ENCODE assay signal across 30 mouse cellular contexts in the genomic region with DNA sequence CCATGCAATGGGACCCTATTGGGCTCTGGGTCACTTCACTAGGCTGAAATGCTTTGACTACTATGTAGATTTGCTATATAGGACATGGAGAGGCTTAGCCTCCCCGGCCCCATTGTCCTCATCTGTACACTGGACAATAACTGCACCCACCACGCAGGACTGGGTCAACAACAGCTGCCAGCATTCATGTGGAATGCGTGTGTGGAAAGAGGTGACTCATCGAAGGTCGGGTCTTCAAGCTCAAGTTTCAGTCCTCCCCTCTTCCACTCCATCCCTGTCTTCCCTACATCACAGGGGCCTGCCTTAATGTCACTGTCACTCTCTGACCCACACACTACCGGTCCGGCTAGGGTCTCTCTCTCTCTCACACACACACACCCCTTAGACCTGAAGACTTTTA. TPM values are rescaled to one million over a fixed set of nuclear protein-coding genes. Genes with fewer than 3 reads are reported as not detected.
DNase-seq lines count a peak whose midpoint lies in the region; ATAC-seq and TF ChIP-seq lines count a peak whose summit lies in the region.
"Had no signal": no experiment of that assay in that cellular context is flagged by ENCODE, and none has a peak within 500 bp of the region (broad histone marks: within the 10 kb centered on the region; RNA-seq: fewer than 3 reads in every experiment).

No protein-coding gene starts in this region.

- H3K4me2 ChIP-seq in myocyte (ENCODE audit: low read depth) = peak overlapping the region; percentile 57
- H3K4me2 ChIP-seq: forebrain, embryonic 13.5 days; midbrain, embryonic 12.5 days had no signal

- TF ChIP-seq POLR2A in myocyte (IDR thresholded peaks at IDR 0.05; ENCODE audit: insufficient read length, low read depth) = no peak

- no peak overlapping the region for H3K27ac ChIP-seq in gastrocnemius, adult 2 months
- H3K27ac ChIP-seq: forebrain, embryonic 13.5 days; hindbrain, embryonic 10.5 days; left cerebral cortex, adult 2 months; midbrain, embryonic 12.5 days had no signal

- no peaks in the 10 kb centered on the region for H3K36me3 ChIP-seq in myocyte (ENCODE audit: control insufficient read depth, insufficient read depth)
- H3K36me3 ChIP-seq: heart, embryonic 10.5 days; hindbrain, embryonic 10.5 days; midbrain, embryonic 12.5 days had no signal

- TF ChIP-seq CTCF in gastrocnemius, adult 2 months (IDR thresholded peaks at IDR 0.05) = no peak

- no peak overlapping the region for H3ac ChIP-seq in myocyte (ENCODE audit: control insufficient read depth, insufficient read length)

- intact Hi-C loops in gastrocnemius, adult 2 months (cut with DNase I) = no loop called here

- DNase-seq in gastrocnemius, adult 2 months = peak; percentile 10
- no peak for DNase-seq in gastrocnemius, adult 8-10 months (ENCODE audit: low spot score in 2 of 2)
- peak; percentile 40 for DNase-seq in retina, postnatal 1 day
- DNase-seq in retina, embryonic 14.5 days (ENCODE audit: low spot score) = no peak
- DNase-seq in adrenal gland, adult 8-10 months = peak; percentile 69
- no peak for DNase-seq in layer of hippocampus, adult 18-20 months (ENCODE audit: low spot score in 2 of 2)
- DNase-seq: cerebellum, adult 8-10 months; gastrocnemius, postnatal 10 days; kidney, adult 18-20 months; kidney, postnatal 10 days; left cerebral cortex, postnatal 4 days; lung, postnatal 10 days; right cerebral cortex, postnatal 14 days; thymus, postnatal 14 days had no signal

- no peaks in the 10 kb centered on the region for H3K79me2 ChIP-seq in myocyte (ENCODE audit: control insufficient read depth, insufficient read depth)

- H3K4me3 ChIP-seq in gastrocnemius, adult 2 months = no peak overlapping the region
- no peak overlapping the region for H3K4me3 ChIP-seq in myocyte
- H3K4me3 ChIP-seq: forebrain, embryonic 13.5 days; heart, embryonic 10.5 days; hindbrain, embryonic 10.5 days; left cerebral cortex, adult 2 months; midbrain, embryonic 12.5 days had no signal

- ATAC-seq in inflammation-experienced regulatory T-cells, adult 6 months = no peak
- ATAC-seq: forebrain, embryonic 13.5 days had no signal

- H3K27me3 ChIP-seq in myocyte (ENCODE audit: control insufficient read depth, insufficient read depth, insufficient read length) = no peaks in the 10 kb centered on the region
- H3K27me3 ChIP-seq: forebrain, embryonic 13.5 days; midbrain, embryonic 12.5 days had no signal

TF ChIP-seq in myocyte, 11 proteins besides CTCF, POLR2A, EP300 and RAD21:
- TF ChIP-seq MYOD1 (IDR thresholded peaks at IDR 0.05; ENCODE audit: control insufficient read depth in 1 of 3, insufficient read length in 2 of 3, low read depth in 2 of 3) (peak; percentile 20 to 94 (median 93)), E2F4 (IDR thresholded peaks at IDR 0.05; ENCODE audit: insufficient read depth) (no peak), CEBPB (IDR thresholded peaks at IDR 0.05; ENCODE audit: insufficient read depth, poor library complexity, severe bottlenecking) (0 out of 2 replicates have a peak, but pooled peaks have one; percentile 7), MYOG (IDR thresholded peaks at IDR 0.05; ENCODE audit: control insufficient read depth in 1 of 3, insufficient read depth in 1 of 3, insufficient read length in 2 of 3, low read depth in 2 of 3) (peak; percentile 33 to 91 (median 80)), USF1 (IDR thresholded peaks at IDR 0.05; ENCODE audit: low read depth) (no peak), TCF12 (IDR thresholded peaks at IDR 0.05; ENCODE audit: insufficient read depth, poor library complexity, severe bottlenecking) (peak; percentile 38), TCF3 (IDR thresholded peaks at IDR 0.05; ENCODE audit: insufficient read length, low read depth) (peak; percentile 43)

RNA-seq across cellular contexts. Expression of gene Socs1, which starts 9.0 kb away (rescaled TPM):
- under 1 TPM; 0.33 to 0.61 TPM for total RNA-seq in gastrocnemius, adult 2 months (2021)
- under 1 TPM in 3 of 4 experiments, not detected in 1; 0.31 to 0.49 (median 0.35) TPM for total RNA-seq in gastrocnemius, adult 8-10 months (2022)
- 10 to 100 TPM in 1 of 4 experiments, 1 to 10 TPM in 3; 2.9 to 14.3 (median 4.2) TPM for total RNA-seq in adrenal gland, adult 8-10 months (2022)
- polyA plus RNA-seq in myocyte (2012; fragmentation: generic; extraction: Trizol) = 1.7 TPM
- under 1 TPM; 0.71 to 0.82 TPM for total RNA-seq in layer of hippocampus, adult 18-20 months (2021)
- polyA plus RNA-seq in inflammation-experienced regulatory T-cells, adult 6 months (2017; shearing (Covaris generic)) = 1 to 10 TPM; 3.9 to 4.7 (median 4.3) TPM

RNA-seq across cellular contexts. Expression of gene Tnp2, which starts 12.1 kb away (rescaled TPM):
- total RNA-seq in gastrocnemius, adult 2 months (2021) = not detected
- total RNA-seq in gastrocnemius, adult 8-10 months (2022) = not detected
- total RNA-seq in adrenal gland, adult 8-10 months (2022) = not detected
- 0.12 TPM for polyA plus RNA-seq in myocyte (2012; fragmentation: generic; extraction: Trizol)
- total RNA-seq in layer of hippocampus, adult 18-20 months (2021) = not detected
- 1 to 10 TPM; 6.3 to 9.8 (median 6.6) TPM for polyA plus RNA-seq in inflammation-experienced regulatory T-cells, adult 6 months (2017; shearing (Covaris generic))
- total RNA-seq: gastrocnemius, postnatal 10 days; granulocyte monocyte progenitor cell, adult 5-6 weeks; left cerebral cortex, adult 2 months; left cerebral cortex, postnatal 4 days; liver, adult 2 months; MEL; neutrophil, adult 5-6 weeks had no signal
- polyA plus RNA-seq: brain, embryonic 14.5 days; embryonic facial prominence, embryonic 14.5 days; forebrain, embryonic 13.5 days; frontal cortex, adult 2 months; heart, embryonic 10.5 days; heart, postnatal 0 days; hindbrain, embryonic 10.5 days; liver, adult 2 months; liver, embryonic 16.5 days; midbrain, embryonic 12.5 days had no signal

RNA-seq across cellular contexts. Expression of gene Prm3, which starts 14.4 kb away (rescaled TPM):
- total RNA-seq in gastrocnemius, adult 2 months (2021) = not detected
- total RNA-seq in gastrocnemius, adult 8-10 months (2022) = not detected
- total RNA-seq in adrenal gland, adult 8-10 months (2022) = not detected
- not detected for polyA plus RNA-seq in myocyte (2012; fragmentation: generic; extraction: Trizol)
- total RNA-seq in layer of hippocampus, adult 18-20 months (2021) = not detected
- polyA plus RNA-seq in inflammation-experienced regulatory T-cells, adult 6 months (2017; shearing (Covaris generic)) = not detected
- total RNA-seq: gastrocnemius, postnatal 10 days; granulocyte monocyte progenitor cell, adult 5-6 weeks; left cerebral cortex, adult 2 months; left cerebral cortex, postnatal 4 days; liver, adult 2 months; MEL; neutrophil, adult 5-6 weeks had no signal
- polyA plus RNA-seq: brain, embryonic 14.5 days; embryonic facial prominence, embryonic 14.5 days; forebrain, embryonic 13.5 days; frontal cortex, adult 2 months; heart, embryonic 10.5 days; heart, postnatal 0 days; hindbrain, embryonic 10.5 days; liver, adult 2 months; liver, embryonic 16.5 days; midbrain, embryonic 12.5 days had no signal

RNA-seq across cellular contexts. Expression of gene Prm2, which starts 19.6 kb away (rescaled TPM):
- total RNA-seq in gastrocnemius, adult 2 months (2021) = not detected
- not detected for total RNA-seq in gastrocnemius, adult 8-10 months (2022)
- not detected for total RNA-seq in adrenal gland, adult 8-10 months (2022)
- polyA plus RNA-seq in myocyte (2012; fragmentation: generic; extraction: Trizol) = not detected
- not detected for total RNA-seq in layer of hippocampus, adult 18-20 months (2021)
- polyA plus RNA-seq in inflammation-experienced regulatory T-cells, adult 6 months (2017; shearing (Covaris generic)) = not detected
- total RNA-seq: gastrocnemius, postnatal 10 days; granulocyte monocyte progenitor cell, adult 5-6 weeks; left cerebral cortex, adult 2 months; left cerebral cortex, postnatal 4 days; liver, adult 2 months; MEL; neutrophil, adult 5-6 weeks had no signal
- polyA plus RNA-seq: brain, embryonic 14.5 days; embryonic facial prominence, embryonic 14.5 days; forebrain, embryonic 13.5 days; frontal cortex, adult 2 months; heart, embryonic 10.5 days; heart, postnatal 0 days; hindbrain, embryonic 10.5 days; liver, adult 2 months; liver, embryonic 16.5 days; midbrain, embryonic 12.5 days had no signal

RNA-seq across cellular contexts. Expression of gene Prm1, which starts 29.3 kb away (rescaled TPM):
- not detected for total RNA-seq in gastrocnemius, adult 2 months (2021)
- total RNA-seq in gastrocnemius, adult 8-10 months (2022) = not detected
- total RNA-seq in adrenal gland, adult 8-10 months (2022) = not detected
- not detected for polyA plus RNA-seq in myocyte (2012; fragmentation: generic; extraction: Trizol)
- total RNA-seq in layer of hippocampus, adult 18-20 months (2021) = not detected
- polyA plus RNA-seq in inflammation-experienced regulatory T-cells, adult 6 months (2017; shearing (Covaris generic)) = 1 to 10 TPM in 1 of 3 experiments, not detected in 2; 1.1 TPM
- total RNA-seq: gastrocnemius, postnatal 10 days; granulocyte monocyte progenitor cell, adult 5-6 weeks; left cerebral cortex, adult 2 months; left cerebral cortex, postnatal 4 days; liver, adult 2 months; MEL; neutrophil, adult 5-6 weeks had no signal
- polyA plus RNA-seq: brain, embryonic 14.5 days; embryonic facial prominence, embryonic 14.5 days; forebrain, embryonic 13.5 days; frontal cortex, adult 2 months; heart, embryonic 10.5 days; heart, postnatal 0 days; hindbrain, embryonic 10.5 days; liver, adult 2 months; liver, embryonic 16.5 days; midbrain, embryonic 12.5 days had no signal

Comparison
In these comparisons a context has a peak if more than half of its experiments do, and no peak if none do; other contexts are left out.
1. DNase-seq: peak in gastrocnemius, adult 2 months (single experiment), retina, postnatal 1 day (single experiment) and adrenal gland, adult 8-10 months (single experiment); none in gastrocnemius, adult 8-10 months (0 of 2), retina, embryonic 14.5 days (single experiment) and layer of hippocampus, adult 18-20 months (0 of 2).